Mouse (Mus musculus): ENCODE measurements around the gene Efnb3. TPM values are rescaled to one million over a fixed set of nuclear protein-coding genes. Genes with fewer than 3 reads are reported as not detected.

Gene Efnb3
- total and polyA plus RNA-seq, 3 experiments = 0.56 to 2.8 (median 1.1) TPM

- Histone ChIP-seq H3K4me2 (ENCODE audit: insufficient read depth, low read depth, poor library complexity, severe bottlenecking) (no peak overlapping the region), H3K4me1 (ENCODE audit: control insufficient read depth in 1 of 2, insufficient read depth in 2 of 2) (no peaks in the 10 kb centered on the region), H3K9ac (ENCODE audit: insufficient read depth, low read depth) (no peak overlapping the region), H3K79me2 (replicated peaks; ENCODE audit: control insufficient read depth, extremely low read depth, insufficient read depth, poor library complexity, severe bottlenecking) (no peaks in the 10 kb centered on the region), H3K4me3 (replicated peaks in 1 of 3; ENCODE audit: low read depth in 2 of 3, low read length in 2 of 3, poor library complexity in 1 of 3) (no peak overlapping the region), H3K36me3 (replicated peaks in 1 of 2; ENCODE audit: control insufficient read depth in 1 of 2, insufficient read depth in 1 of 2, low read length in 1 of 2) (peaks cover 21 to 82% of the 10 kb centered on the region in 2 experiments), H3K27me3 (replicated peaks) (no peaks in the 10 kb centered on the region), H3K27ac (ENCODE audit: insufficient read depth, low read depth) (no peak overlapping the region), H3K9me3 (replicated peaks; ENCODE audit: low read length) (no peaks in the 10 kb centered on the region)
- in situ Hi-C loops (cut with MboI; ENCODE audit: low pct_ligation_motif_present, low pct_unique_long_range_greater_than_20kb, low sequenced_read_pairs) = no loop called here
- no peak for DNase-seq (ENCODE audit: extremely low read depth)
- TF ChIP-seq KAT2A (IDR thresholded peaks at IDR 0.05; ENCODE audit: insufficient replicate concordance, low read length) = no peak
- no peak for TF ChIP-seq MAZ (IDR thresholded peaks at IDR 0.05; ENCODE audit: low read depth, low read length)
- no peak for TF ChIP-seq NRF1 (IDR thresholded peaks at IDR 0.05; ENCODE audit: low read depth, low read length)
- no peak for TF ChIP-seq MAFK (IDR thresholded peaks at IDR 0.05; ENCODE audit: insufficient replicate concordance, low read length)
- TF ChIP-seq IRF4 (IDR thresholded peaks at IDR 0.05; ENCODE audit: low read depth, low read length) = no peak
- TF ChIP-seq RCOR1 (conservative IDR thresholded peaks at IDR 0.05; ENCODE audit: low read depth, low read length) = no peak
- no peak for TF ChIP-seq MEF2A (IDR thresholded peaks at IDR 0.05; ENCODE audit: borderline replicate concordance, low read depth, low read length)
- dilution Hi-C loops (cut with MboI; ENCODE audit: extremely low pct_ligation_motif_present, extremely low pct_unique_long_range_greater_than_20kb, low sequenced_read_pairs) = no loop called here
These were observed 2.5 kb downstream of the Efnb3 start for GRCm38 (mm10) chr11:69557381-69557958.

GRCm38 (mm10) chr11:69554539-69555140 lies 5.4 kb downstream of the Efnb3 start:
- Histone ChIP-seq H3K36me3 (replicated peaks in 1 of 2; ENCODE audit: control insufficient read depth in 1 of 2, insufficient read depth in 1 of 2, low read length in 1 of 2) (peaks cover 0 to 54% of the 10 kb centered on the region in 2 experiments), H3K4me3 (replicated peaks in 1 of 3; ENCODE audit: low read depth in 2 of 3, low read length in 2 of 3, poor library complexity in 1 of 3) (no peak overlapping the region), H3K4me2 (ENCODE audit: insufficient read depth, low read depth, poor library complexity, severe bottlenecking) (no peak overlapping the region), H3K4me1 (ENCODE audit: control insufficient read depth in 1 of 2, insufficient read depth in 2 of 2) (no peaks in the 10 kb centered on the region; a peak in 1 of 4 replicates), H3K9me3 (replicated peaks; ENCODE audit: low read length) (no peaks in the 10 kb centered on the region), H3K27me3 (replicated peaks) (peaks cover 7% of the 10 kb centered on the region), H3K79me2 (replicated peaks; ENCODE audit: control insufficient read depth, extremely low read depth, insufficient read depth, poor library complexity, severe bottlenecking) (no peaks in the 10 kb centered on the region), H3K27ac (ENCODE audit: insufficient read depth, low read depth) (no peak overlapping the region), H3K9ac (ENCODE audit: insufficient read depth, low read depth) (no peak overlapping the region)
- dilution Hi-C loops (cut with MboI; ENCODE audit: extremely low pct_ligation_motif_present, extremely low pct_unique_long_range_greater_than_20kb, low sequenced_read_pairs) (no loop called here), in situ Hi-C loops (cut with MboI; ENCODE audit: low pct_ligation_motif_present, low pct_unique_long_range_greater_than_20kb, low sequenced_read_pairs) (no loop called here)
- no peak for DNase-seq (ENCODE audit: extremely low read depth)
- no peak for TF ChIP-seq CHD1 (IDR thresholded peaks at IDR 0.05; ENCODE audit: low read depth, low read length)

- Histone ChIP-seq H3K4me3 (replicated peaks in 1 of 3; ENCODE audit: low read depth in 2 of 3, low read length in 2 of 3, poor library complexity in 1 of 3) (no peak overlapping the region), H3K4me1 (ENCODE audit: control insufficient read depth in 1 of 2, insufficient read depth in 2 of 2) (peaks cover 0 to 6% of the 10 kb centered on the region in 2 experiments; a peak in 2 of 4 replicates), H3K27me3 (replicated peaks) (peaks cover 19% of the 10 kb centered on the region), H3K36me3 (replicated peaks in 1 of 2; ENCODE audit: control insufficient read depth in 1 of 2, insufficient read depth in 1 of 2, low read length in 1 of 2) (peaks cover 0 to 46% of the 10 kb centered on the region in 2 experiments), H3K9me3 (replicated peaks; ENCODE audit: low read length) (no peaks in the 10 kb centered on the region), H3K27ac (ENCODE audit: insufficient read depth, low read depth) (no peak overlapping the region), H3K79me2 (replicated peaks; ENCODE audit: control insufficient read depth, extremely low read depth, insufficient read depth, poor library complexity, severe bottlenecking) (no peaks in the 10 kb centered on the region), H3K9ac (ENCODE audit: insufficient read depth, low read depth) (no peak overlapping the region), H3K4me2 (ENCODE audit: insufficient read depth, low read depth, poor library complexity, severe bottlenecking) (no peak overlapping the region)
- TF ChIP-seq SIN3A (IDR thresholded peaks at IDR 0.05; ENCODE audit: low read length) = no peak
- no peak for TF ChIP-seq ZKSCAN1 (IDR thresholded peaks at IDR 0.05; ENCODE audit: borderline replicate concordance, low read depth, low read length)
- no peak for TF ChIP-seq GABPA (IDR thresholded peaks at IDR 0.05; ENCODE audit: insufficient replicate concordance, low read depth, low read length)
- TF ChIP-seq CHD1 (IDR thresholded peaks at IDR 0.05; ENCODE audit: low read depth, low read length) = no peak
- no peak for TF ChIP-seq RAD21 (IDR thresholded peaks at IDR 0.05; ENCODE audit: low read depth, low read length)
- no peak for TF ChIP-seq MYC (IDR thresholded peaks at IDR 0.05; ENCODE audit: low read depth, low read length)
- no peak for TF ChIP-seq MAFK (IDR thresholded peaks at IDR 0.05; ENCODE audit: insufficient replicate concordance, low read length)
- TF ChIP-seq ZC3H11A (IDR thresholded peaks at IDR 0.05; ENCODE audit: low read depth, low read length) = no peak
- TF ChIP-seq POLR2A (IDR thresholded peaks at IDR 0.05; ENCODE audit: low read depth, low read length) = no peak
- no peak for TF ChIP-seq E2F4 (IDR thresholded peaks at IDR 0.05; ENCODE audit: insufficient replicate concordance, low read depth, low read length)
- no peak for TF ChIP-seq POLR2AphosphoS2 (IDR thresholded peaks at IDR 0.05; ENCODE audit: low read depth, low read length)
- TF ChIP-seq CHD2 (IDR thresholded peaks at IDR 0.05; ENCODE audit: low read length) = no peak
- TF ChIP-seq USF2 (conservative IDR thresholded peaks at IDR 0.05; ENCODE audit: low read depth, low read length) = no peak
- no peak for TF ChIP-seq KAT2A (IDR thresholded peaks at IDR 0.05; ENCODE audit: insufficient replicate concordance, low read length)
- no peak for TF ChIP-seq TCF12 (IDR thresholded peaks at IDR 0.05; ENCODE audit: low read depth, low read length)
- dilution Hi-C loops (cut with MboI; ENCODE audit: extremely low pct_ligation_motif_present, extremely low pct_unique_long_range_greater_than_20kb, low sequenced_read_pairs) (no loop called here), in situ Hi-C loops (cut with MboI; ENCODE audit: low pct_ligation_motif_present, low pct_unique_long_range_greater_than_20kb, low sequenced_read_pairs) (no loop called here)
- DNase-seq (ENCODE audit: extremely low read depth) = no peak
These were observed 6.7 kb downstream of the Efnb3 start for GRCm38 (mm10) chr11:69553341-69553721.
